Mouse (Mus musculus) E14TG2a.4 (cell line): Measurements from ENCODE around the gene Rnls.

Source experiments
- H3K27me3 ChIP-seq: 2 replicates; pipeline ENCODE4 v1.6.1; 2014; ENCODE audit warnings: low read length, control low read depth; ENCODE audit not compliant: insufficient read depth
- H3K36me3 ChIP-seq: 2 replicates; pipeline ENCODE4 v1.6.1; 2014; ENCODE audit warnings: low read length, control low read depth; ENCODE audit not compliant: insufficient read depth
- H3K4me1 ChIP-seq: replicated peaks from 2 replicates; pipeline ENCODE4 v1.6.1; 2014; ENCODE audit warnings: low read depth, low read length, control low read depth
- H3K4me3 ChIP-seq: replicated peaks from 2 replicates; pipeline ENCODE4 v1.5.1; 2014; ENCODE audit warnings: mild to moderate bottlenecking, low read length
- H3K9me3 ChIP-seq: 2 replicates; pipeline ENCODE4 v1.6.1; 2014; ENCODE audit warnings: low read length, control low read depth
- CTCF ChIP-seq: conservative IDR thresholded peaks from 2 replicates; pipeline ENCODE4 v1.5.1; 2014; ENCODE audit warnings: low read length
- NANOG ChIP-seq: IDR thresholded peaks from 2 replicates; pipeline ENCODE4 v1.6.1; 2014; ENCODE audit warnings: borderline replicate concordance, low read length, mixed read lengths
- POU5F1 ChIP-seq: IDR thresholded peaks from 2 replicates; pipeline ENCODE4 v1.6.1; 2014; ENCODE audit warnings: low read length, borderline replicate concordance

Gene Rnls

DNA sequence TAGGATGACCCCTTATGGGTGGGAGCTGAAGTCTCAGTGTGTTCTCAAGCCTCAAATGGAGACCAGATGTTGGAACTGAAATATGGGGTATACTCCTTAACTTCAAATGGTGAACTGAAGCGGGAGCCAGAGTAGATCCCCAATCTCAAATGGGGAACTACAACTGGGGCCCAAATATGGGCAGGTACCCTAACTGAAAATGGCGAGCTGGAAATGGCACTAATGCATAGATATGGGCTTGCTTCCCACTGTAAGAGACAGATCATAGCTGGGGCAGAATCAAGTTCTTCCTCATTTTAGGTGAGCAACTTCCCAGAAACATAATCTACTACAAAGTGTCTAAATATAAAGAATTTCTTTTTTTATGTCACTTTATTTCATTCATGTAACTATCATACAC, 121.9 kb downstream of the Rnls start:
- H3K27me3 ChIP-seq, result no peaks in the 10 kb centered on the region
- TF ChIP-seq CTCF (no peak), NANOG (no peak), POU5F1 (no peak)
- peaks cover 12% of the 10 kb centered on the region for H3K4me1 ChIP-seq
- H3K9me3 ChIP-seq, result no peaks in the 10 kb centered on the region
- no peak overlapping the region for H3K4me3 ChIP-seq
- H3K36me3 ChIP-seq, result no peaks in the 10 kb centered on the region

DNA sequence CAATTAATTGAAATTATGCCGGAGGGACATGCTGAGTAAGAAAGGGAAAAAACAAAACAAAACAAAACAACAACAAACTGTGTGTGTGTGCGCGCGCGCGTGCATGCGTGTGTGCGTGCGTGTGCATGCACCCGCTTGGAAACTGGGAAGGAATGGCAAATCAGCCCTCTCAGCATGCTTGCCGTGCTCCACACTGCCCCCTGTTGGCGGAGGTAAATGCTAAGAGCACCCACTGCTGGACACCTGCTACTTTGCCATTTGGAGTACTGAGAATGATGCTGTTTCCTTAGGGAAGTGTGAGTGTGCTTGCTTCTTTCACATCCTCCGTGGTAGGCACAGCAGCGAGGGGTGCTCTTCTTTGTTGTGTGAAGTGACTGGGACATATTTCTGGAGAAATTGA, 124.1 kb downstream of the Rnls start:
- Histone ChIP-seq H3K4me3 (no peak overlapping the region), H3K4me1 (peaks cover 27% of the 10 kb centered on the region), H3K36me3 (no peaks in the 10 kb centered on the region), H3K27me3 (no peaks in the 10 kb centered on the region), H3K9me3 (no peaks in the 10 kb centered on the region)
- TF ChIP-seq POU5F1 (no peak), CTCF (peak; percentile 92)

DNA sequence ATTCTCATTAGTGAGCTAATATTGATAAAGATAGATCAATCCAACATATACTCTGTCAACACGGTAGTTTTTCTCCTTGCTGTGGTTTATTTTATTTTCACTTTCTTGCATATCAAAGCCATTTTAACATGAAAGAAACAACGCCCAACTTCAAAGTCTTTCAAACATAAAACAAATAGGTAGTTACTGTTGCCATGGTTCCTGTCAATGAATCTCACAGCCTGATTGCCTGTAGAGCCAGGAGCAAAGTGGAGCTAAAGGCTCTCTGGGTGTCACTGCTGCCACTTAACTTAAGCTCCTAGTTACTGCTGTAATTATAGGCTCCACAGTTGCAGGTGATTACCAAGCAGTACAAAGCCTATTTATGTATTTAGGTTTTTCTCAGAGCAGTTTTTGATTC, 126.8 kb downstream of the Rnls start:
- TF ChIP-seq NANOG (no peak), CTCF (no peak), POU5F1 (no peak)
- Histone ChIP-seq H3K4me3 (no peak overlapping the region), H3K4me1 (peaks cover 27% of the 10 kb centered on the region), H3K9me3 (no peaks in the 10 kb centered on the region), H3K36me3 (no peaks in the 10 kb centered on the region), H3K27me3 (no peaks in the 10 kb centered on the region)

DNA sequence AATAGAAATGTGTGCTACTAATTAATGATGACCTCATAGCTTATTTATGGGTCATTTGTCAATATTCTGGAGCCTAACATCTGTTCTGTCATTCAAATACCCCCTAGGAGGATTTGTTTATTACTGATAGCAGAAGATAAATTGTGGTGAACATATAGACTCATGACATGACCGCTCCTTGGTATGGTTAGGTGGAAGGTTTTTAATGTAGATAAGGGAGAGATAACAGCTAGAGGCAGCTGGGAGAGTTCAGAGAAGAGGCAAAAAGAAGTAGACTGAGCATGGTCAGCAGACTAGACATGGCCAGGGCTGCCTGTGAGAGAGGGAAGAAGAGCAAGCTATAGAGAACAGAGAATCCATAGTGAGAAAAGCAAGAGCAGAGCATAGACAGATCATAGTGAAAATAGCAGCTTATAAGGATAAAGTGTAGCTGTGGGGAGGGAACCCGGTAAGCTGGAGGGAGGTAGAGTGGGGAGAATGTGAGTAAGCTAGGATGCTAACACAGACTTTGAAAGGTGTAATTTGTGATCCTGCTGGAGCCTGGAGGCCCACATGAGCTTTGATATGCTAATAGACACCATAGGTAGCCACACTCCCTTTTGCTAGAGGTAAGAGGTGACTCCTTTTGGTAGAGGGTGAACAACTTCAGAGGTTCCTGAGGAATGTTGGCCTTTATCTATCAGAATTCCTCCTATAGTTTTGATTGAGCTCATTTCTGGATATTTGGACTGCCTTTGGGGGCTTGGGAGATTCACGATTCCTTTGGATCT, 127.7 kb downstream of the Rnls start:
- TF ChIP-seq NANOG (no peak), POU5F1 (peak; percentile 62; the same call in 1 of the 2 replicates), CTCF (no peak)
- peaks cover 27% of the 10 kb centered on the region for H3K4me1 ChIP-seq
- no peaks in the 10 kb centered on the region for H3K9me3 ChIP-seq
- no peak overlapping the region for H3K4me3 ChIP-seq
- H3K36me3 ChIP-seq, result no peaks in the 10 kb centered on the region
- no peaks in the 10 kb centered on the region for H3K27me3 ChIP-seq

DNA sequence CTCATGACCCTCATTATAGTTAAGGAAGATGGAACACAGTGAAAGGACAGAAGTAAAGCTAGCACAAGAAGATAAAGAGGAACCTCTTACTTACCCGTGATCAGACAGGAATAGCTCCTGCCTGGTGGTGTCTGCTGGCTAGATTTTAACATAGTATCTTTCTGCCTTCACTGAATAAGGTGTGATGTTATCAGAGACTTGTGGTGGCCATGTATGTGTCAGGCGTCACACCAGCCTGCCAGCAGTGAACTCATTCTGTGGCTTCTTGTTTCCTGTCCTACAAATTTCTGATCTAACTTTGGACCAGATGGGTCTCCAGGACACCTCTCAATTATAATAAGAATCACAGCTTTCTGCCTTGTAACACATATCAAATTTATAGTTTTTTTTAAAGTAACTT, 129.7 kb downstream of the Rnls start:
- no peaks in the 10 kb centered on the region for H3K9me3 ChIP-seq
- peaks cover 24% of the 10 kb centered on the region for H3K4me1 ChIP-seq
- TF ChIP-seq CTCF, result no peak
- no peak for TF ChIP-seq POU5F1
- TF ChIP-seq NANOG, result no peak
- H3K4me3 ChIP-seq, result no peak overlapping the region
- no peaks in the 10 kb centered on the region for H3K27me3 ChIP-seq
- H3K36me3 ChIP-seq, result no peaks in the 10 kb centered on the region

DNA sequence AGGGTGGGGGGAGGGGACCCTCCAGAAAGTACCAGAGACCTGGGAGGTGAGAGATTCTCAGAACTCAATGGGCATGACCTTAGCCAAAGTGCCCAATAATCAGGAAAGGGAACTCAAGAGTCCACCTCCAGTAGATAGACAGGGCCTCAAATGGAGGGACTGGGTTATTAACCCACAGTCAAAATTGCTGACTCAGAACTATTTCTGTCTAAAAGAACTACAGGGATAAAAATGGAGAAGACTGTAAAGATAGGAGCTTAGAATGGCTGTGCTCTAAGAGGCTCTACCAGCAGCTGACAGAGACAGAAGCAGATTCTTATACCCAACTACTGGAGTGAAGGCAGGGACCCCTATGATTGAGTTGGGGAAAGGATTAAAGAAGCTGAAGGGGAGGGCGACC, 132.9 kb downstream of the Rnls start:
- H3K9me3 ChIP-seq, result no peaks in the 10 kb centered on the region
- no peak for TF ChIP-seq POU5F1
- TF ChIP-seq NANOG, result no peak
- TF ChIP-seq CTCF, result no peak
- peaks cover 4% of the 10 kb centered on the region for H3K4me1 ChIP-seq
- no peaks in the 10 kb centered on the region for H3K36me3 ChIP-seq
- no peaks in the 10 kb centered on the region for H3K27me3 ChIP-seq
- H3K4me3 ChIP-seq, result no peak overlapping the region

DNA sequence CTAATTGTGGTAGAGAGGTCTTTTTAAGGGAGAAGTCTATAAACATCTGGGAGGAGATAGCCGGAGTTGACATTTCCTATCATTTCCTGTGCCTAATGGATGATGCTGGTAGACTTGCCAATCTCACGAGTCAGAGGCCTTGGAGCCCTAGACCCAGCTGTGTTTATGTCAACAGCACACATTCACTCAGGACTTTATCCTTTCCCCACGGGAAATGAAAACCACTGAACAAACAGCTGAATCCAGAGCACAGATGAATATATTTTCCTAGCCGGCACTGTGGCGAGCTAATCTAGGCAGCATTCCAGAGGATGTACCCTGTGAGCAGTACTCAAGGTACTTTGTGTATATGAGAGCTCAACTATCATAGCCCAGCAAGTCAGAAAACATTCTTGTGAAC, 138.2 kb downstream of the Rnls start:
- Histone ChIP-seq H3K36me3 (no peaks in the 10 kb centered on the region), H3K9me3 (no peaks in the 10 kb centered on the region), H3K4me1 (no peaks in the 10 kb centered on the region), H3K4me3 (no peak overlapping the region), H3K27me3 (no peaks in the 10 kb centered on the region)
- TF ChIP-seq POU5F1 (no peak), NANOG (no peak), CTCF (no peak)

DNA sequence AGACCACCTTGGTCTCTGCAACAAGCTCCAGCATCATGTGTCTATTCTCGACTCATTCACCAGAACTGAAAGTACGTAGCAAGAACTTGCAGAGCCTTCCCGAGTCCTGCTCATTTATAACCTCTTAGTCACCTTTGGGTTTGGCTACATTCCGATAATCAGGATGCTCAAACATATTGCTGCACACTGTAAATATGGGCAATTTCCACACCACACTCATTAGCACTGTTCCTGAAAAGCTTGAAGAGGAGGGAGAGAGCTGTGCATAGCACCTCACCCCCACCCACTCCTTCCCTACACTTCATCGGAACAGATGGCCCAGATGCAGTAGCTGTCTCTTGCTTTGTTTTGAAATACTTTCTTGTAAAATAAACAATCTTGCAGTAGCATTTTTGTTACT, 139.9 kb downstream of the Rnls start:
- Histone ChIP-seq H3K9me3 (no peaks in the 10 kb centered on the region), H3K4me3 (no peak overlapping the region), H3K4me1 (no peaks in the 10 kb centered on the region), H3K36me3 (no peaks in the 10 kb centered on the region), H3K27me3 (no peaks in the 10 kb centered on the region)
- TF ChIP-seq CTCF (no peak), NANOG (no peak), POU5F1 (no peak)

DNA sequence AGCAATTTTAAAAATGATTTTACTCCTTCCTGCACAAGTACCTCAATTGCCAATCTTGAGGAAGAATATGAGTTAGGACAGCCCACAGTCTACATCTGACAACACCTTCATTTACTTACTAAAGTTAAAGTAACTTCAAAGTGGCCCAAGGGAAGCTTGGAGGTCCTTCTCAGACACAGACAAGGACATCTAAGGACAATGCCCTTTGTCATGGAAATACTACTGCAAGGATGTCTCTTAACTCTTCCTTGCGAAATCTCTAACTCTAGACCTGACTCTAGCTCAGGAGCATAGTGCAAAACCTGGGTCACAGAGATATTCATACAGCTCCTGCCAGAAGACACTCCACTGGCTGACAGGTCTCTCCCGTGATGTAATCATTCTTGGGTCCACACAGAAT, 147.9 kb downstream of the Rnls start:
- H3K9me3 ChIP-seq, result 0 out of 2 replicates have a peak, but pooled peaks cover 3% of the 10 kb centered on the region
- TF ChIP-seq POU5F1, result no peak; the same call in 1 of the 2 replicates
- TF ChIP-seq NANOG, result no peak
- TF ChIP-seq CTCF, result no peak
- H3K36me3 ChIP-seq, result no peaks in the 10 kb centered on the region
- no peaks in the 10 kb centered on the region for H3K27me3 ChIP-seq
- peaks cover 4% of the 10 kb centered on the region; the same call in 1 of the 2 replicates for H3K4me1 ChIP-seq
- no peak overlapping the region for H3K4me3 ChIP-seq
